8 mouse cellular contexts compared by ENCODE assay signal in genomic region chr4:140033394-140033793, GRCm38 (mm10).
DNase-seq lines count a peak whose midpoint lies in the region; ATAC-seq and TF ChIP-seq lines count a peak whose summit lies in the region.
"Had no signal": no experiment of that assay in that cellular context is flagged by ENCODE, and none has a peak within 500 bp of the region (broad histone marks: within the 10 kb centered on the region; RNA-seq: fewer than 3 reads in every experiment).

No protein-coding gene starts in this region.

- H3K27ac ChIP-seq in bone marrow macrophage, adult 2 months (ENCODE audit: insufficient read depth, low read depth, low read length): no peak overlapping the region
- H3K27ac ChIP-seq in embryonic fibroblast, embryonic 13.5 days (ENCODE audit: insufficient read depth, low read length): no peak overlapping the region
- H3K27ac ChIP-seq: stomach, embryonic 15.5 days had no signal

- POLR2A ChIA-PET in Patski (lab: Charles Lee): no interaction called here

- no peaks in the 10 kb centered on the region for H3K4me1 ChIP-seq in bone marrow macrophage, adult 2 months (ENCODE audit: control insufficient read depth, insufficient read depth, low read length)
- no peaks in the 10 kb centered on the region for H3K4me1 ChIP-seq in embryonic fibroblast, embryonic 13.5 days (ENCODE audit: control insufficient read depth, insufficient read depth, low read length)

- TF ChIP-seq CTCF in Patski (IDR thresholded peaks at IDR 0.05): peak; percentile 65
- TF ChIP-seq CTCF in bone marrow macrophage, adult 2 months (IDR thresholded peaks at IDR 0.05; ENCODE audit: low read depth, low read length): peak; percentile 44
- TF ChIP-seq CTCF in embryonic fibroblast, embryonic 13.5 days (IDR thresholded peaks at IDR 0.05; ENCODE audit: borderline replicate concordance, insufficient read depth, low read length): 0 out of 2 replicates have a peak, but pooled peaks have one; percentile 6

- intact Hi-C loops in left cerebral cortex, postnatal 4 days (cut with DNase I): no loop called here

- H3K4me3 ChIP-seq in bone marrow macrophage, adult 2 months (ENCODE audit: insufficient read depth, low read length): no peak overlapping the region
- H3K4me3 ChIP-seq in embryonic fibroblast, embryonic 13.5 days (ENCODE audit: insufficient read depth, low read length): no peak overlapping the region
- H3K4me3 ChIP-seq: stomach, embryonic 15.5 days had no signal

- DNase-seq in left cerebral cortex, postnatal 4 days: peak; percentile 78
- DNase-seq in left cerebral cortex, adult 11 months (ENCODE audit: low spot score): no peak
- DNase-seq in Patski (ENCODE audit: low read depth, low spot score): no peak
- peak; percentile 17 for DNase-seq in lung, postnatal 25 days (ENCODE audit: low spot score)
- peak; percentile 8 for DNase-seq in yolk sac, embryonic 10.5 days (ENCODE audit: low spot score)

- no peak for ATAC-seq in Patski

- in situ Hi-C loops in Patski (cut with MboI; ENCODE audit: low pct_unique_long_range_greater_than_20kb): no loop called here

- TF ChIP-seq POLR2A in bone marrow macrophage, adult 2 months (IDR thresholded peaks at IDR 0.05; ENCODE audit: borderline replicate concordance, low read depth, low read length): no peak
- TF ChIP-seq POLR2A in embryonic fibroblast, embryonic 13.5 days (IDR thresholded peaks at IDR 0.05; ENCODE audit: low read depth, low read length): no peak

- CTCF ChIA-PET in Patski (lab: Charles Lee): interaction anchor here (1.3 kb wide), 1 partner anchor 10 kb away, joined by 3 read pairs; no protein-coding TSS in a partner anchor

- H3K27me3 ChIP-seq in Patski: peaks cover 9% of the 10 kb centered on the region

Comparison
In these comparisons a context has a peak if more than half of its experiments do, and no peak if none do; other contexts are left out.
1. DNase-seq: peak in left cerebral cortex, postnatal 4 days (single experiment), lung, postnatal 25 days (single experiment) and yolk sac, embryonic 10.5 days (single experiment); none in left cerebral cortex, adult 11 months (single experiment) and Patski (single experiment).
2. CTCF ChIP-seq: peak in every context shown above with its lines; median percentile 65 in Patski; 44 in bone marrow macrophage, adult 2 months; 6 in embryonic fibroblast, embryonic 13.5 days.